Mouse (Mus musculus) WW6 (cell line): ENCODE results near the gene Tnk2.

Experiments used
- DNase-seq: peaks from one replicate; pipeline ENCODE4 v3.0.0-alpha.2; 2013; ENCODE audit warnings: low read depth, low spot score

Tnk2 gene

GRCm38 (mm10) chr16:32660095-32660494, 16.4 kb downstream of the Tnk2 start:
- DNase-seq = no peak

- no peak for DNase-seq
Observed at GRCm38 (mm10) chr16:32660557-32661321, 17.1 kb downstream of the Tnk2 start.

GRCm38 (mm10) chr16:32661493-32661921, 17.8 kb downstream of the Tnk2 start:
- DNase-seq = no peak

- DNase-seq = no peak
Observed at GRCm38 (mm10) chr16:32662372-32662771, 18.7 kb downstream of the Tnk2 start.

- no peak for DNase-seq
Observed at GRCm38 (mm10) chr16:32663231-32663858, 19.7 kb downstream of the Tnk2 start.

- no peak for DNase-seq
Observed at GRCm38 (mm10) chr16:32664211-32664610, 20.5 kb downstream of the Tnk2 start.

GRCm38 (mm10) chr16:32665851-32666665, 22.4 kb downstream of the Tnk2 start:
- DNase-seq = no peak

- no peak for DNase-seq
Observed at GRCm38 (mm10) chr16:32666671-32667551, 23.2 kb downstream of the Tnk2 start.

- no peak for DNase-seq
Observed at GRCm38 (mm10) chr16:32667552-32667872, 23.8 kb downstream of the Tnk2 start.

GRCm38 (mm10) chr16:32668030-32668429, 24.4 kb downstream of the Tnk2 start:
- no peak for DNase-seq

GRCm38 (mm10) chr16:32668472-32668871, 24.8 kb downstream of the Tnk2 start:
- DNase-seq = no peak

- no peak for DNase-seq
Observed at GRCm38 (mm10) chr16:32669243-32669642, 25.6 kb downstream of the Tnk2 start.

- DNase-seq = no peak
Observed at GRCm38 (mm10) chr16:32670354-32671124, 26.9 kb downstream of the Tnk2 start.

- DNase-seq = no peak
Observed at GRCm38 (mm10) chr16:32671206-32671887, 27.7 kb downstream of the Tnk2 start.

GRCm38 (mm10) chr16:32672250-32672649, 28.6 kb downstream of the Tnk2 start:
- DNase-seq = no peak

- no peak for DNase-seq
Observed at GRCm38 (mm10) chr16:32672861-32673560, 29.3 kb downstream of the Tnk2 start.

- DNase-seq = no peak
Observed at GRCm38 (mm10) chr16:32674121-32674740, 30.6 kb downstream of the Tnk2 start.

- no peak for DNase-seq
Observed at GRCm38 (mm10) chr16:32677040-32677700, 33.5 kb downstream of the Tnk2 start.
